Mouse (Mus musculus) forebrain, embryonic 16.5 days (tissue): ENCODE measurements around the gene Ninj1. TPM values are rescaled to one million over a fixed set of nuclear protein-coding genes. Genes with fewer than 3 reads are reported as not detected.

Experiments
- ATAC-seq: fragments of 200-750 bp; cut with Nextera tagmentation; 2 replicates; pipeline ENCODE4 v1.8.0; 2017; ENCODE audit warnings: mild to moderate bottlenecking, moderate library complexity
- H3K27ac ChIP-seq: fragments of 300-500 bp; sonication (generic); 2 replicates; pipeline ENCODE4 v1.5.1; 2014; ENCODE audit warnings: low read length, control low read depth
- H3K27me3 ChIP-seq: fragments of 300-500 bp; sonication (generic); replicated peaks from 2 replicates; pipeline ENCODE4 v1.6.1; 2014; ENCODE audit warnings: low read length; ENCODE audit not compliant: control insufficient read depth, insufficient read depth
- H3K36me3 ChIP-seq: fragments of 300-500 bp; sonication (generic); 2 replicates; pipeline ENCODE4 v1.6.1; 2014; ENCODE audit not compliant: control insufficient read depth, insufficient read depth
- H3K4me1 ChIP-seq: fragments of 300-500 bp; sonication (generic); replicated peaks from 2 replicates; pipeline ENCODE4 v1.6.1; 2014; ENCODE audit warnings: low read length; ENCODE audit not compliant: control insufficient read depth, insufficient read depth
- H3K4me2 ChIP-seq: fragments of 300-500 bp; sonication (generic); 2 replicates; pipeline ENCODE4 v1.6.1; 2014; ENCODE audit warnings: mild to moderate bottlenecking, low read length, control low read depth
- H3K4me3 ChIP-seq: fragments of 300-500 bp; sonication (generic); replicated peaks from 2 replicates; pipeline ENCODE4 v1.5.1; 2014; ENCODE audit warnings: mild to moderate bottlenecking, low read length, control low read depth
- H3K9ac ChIP-seq: fragments of 300-500 bp; sonication (generic); replicated peaks from 2 replicates; pipeline ENCODE4 v1.6.1; 2014; ENCODE audit warnings: low read depth, low read length, control low read depth
- H3K9me3 ChIP-seq: fragments of 300-500 bp; sonication (generic); 2 replicates; pipeline ENCODE4 v1.6.1; 2016; ENCODE audit warnings: low read length; ENCODE audit not compliant: control insufficient read depth
- WGBS: fragments of 180-500 bp; shearing (Covaris S2); extraction: QIAGEN DNeasy Blood & Tissue Kit; methylation state at CpG from one replicate; pipeline ENCODE4 v1.1.7; 2014; 5-methylcytosine and 5-hydroxymethylcytosine counted together
- polyA plus RNA-seq: library from polyadenylated mRNA; unstranded; fragments of >200 nt; fragmentation: Nextera tagmentation; extraction: Ambion mirVana; gene quantifications from 2 replicates; pipeline ENCODE4 v1.2.1, GENCODE M21; 2015

Gene Ninj1
- polyA plus RNA-seq, 1 experiment from 2014 or later, result 21.3 TPM

DNA sequence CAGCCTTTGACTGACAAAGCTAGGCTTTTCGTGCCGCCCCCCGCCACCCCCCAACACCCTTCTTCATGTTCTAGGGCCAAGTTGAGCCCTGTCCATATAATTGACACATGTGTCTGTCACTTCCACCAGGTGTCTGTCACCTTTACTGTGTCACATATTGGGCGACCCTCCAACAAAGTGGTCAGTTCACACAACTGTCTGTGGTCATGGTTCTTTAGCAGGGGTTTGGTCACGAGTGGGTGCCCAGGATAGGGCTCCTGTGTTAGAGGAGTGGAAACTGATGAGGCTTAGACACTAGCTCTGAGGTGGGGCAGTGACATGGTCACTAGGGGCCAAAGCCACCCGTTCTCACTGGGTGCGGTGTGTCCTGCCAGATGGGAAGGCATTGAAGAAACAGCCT, 12.6 kb downstream of the Ninj1 start:
- Histone ChIP-seq H3K4me1 (no peaks in the 10 kb centered on the region), H3K36me3 (no peaks in the 10 kb centered on the region), H3K27ac (no peak overlapping the region), H3K9ac (no peak overlapping the region), H3K27me3 (no peaks in the 10 kb centered on the region), H3K4me2 (no peak overlapping the region), H3K4me3 (no peak overlapping the region), H3K9me3 (no peaks in the 10 kb centered on the region)
- ATAC-seq, result no peak
- WGBS, result 89% methylated on average over 7 of the region's 7 CpGs

DNA sequence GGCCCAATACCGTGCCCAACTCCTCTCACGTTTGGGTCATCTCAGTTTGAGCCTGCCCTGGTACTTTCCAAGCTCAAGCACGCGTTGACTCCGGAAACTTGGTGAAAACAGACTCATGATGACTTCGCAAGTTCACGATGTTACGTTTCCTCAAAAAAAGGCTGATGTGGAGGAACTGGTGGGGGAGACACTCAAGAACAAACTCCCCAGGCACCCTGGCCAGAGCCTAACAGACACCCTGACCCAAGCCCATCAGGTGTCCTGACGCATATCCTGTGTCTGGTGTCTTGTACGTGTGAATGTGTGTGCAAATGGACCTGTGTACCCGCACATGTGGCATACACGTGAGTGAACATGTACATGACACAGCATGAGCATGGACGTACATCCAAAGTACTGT, 13.4 kb downstream of the Ninj1 start:
- H3K36me3 ChIP-seq, result no peaks in the 10 kb centered on the region

DNA sequence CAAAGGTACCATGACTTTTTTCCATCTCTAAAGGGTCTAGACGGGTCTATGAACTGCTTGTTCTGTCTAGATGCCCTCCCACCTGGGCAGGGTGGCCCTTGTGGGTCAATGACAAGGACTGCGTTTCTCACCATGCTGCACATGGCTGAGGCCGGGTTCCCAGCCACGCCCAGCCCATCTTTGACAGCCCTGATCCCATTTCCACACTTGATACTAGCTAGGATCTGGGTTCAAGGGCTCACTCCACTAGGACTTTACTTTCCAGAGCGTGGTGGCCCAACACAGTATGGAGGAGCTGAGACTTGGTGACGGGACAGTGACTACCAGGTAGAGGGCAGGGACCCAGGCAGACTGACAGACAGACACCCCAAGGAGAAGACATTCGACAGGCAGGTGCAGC, 15.3 kb downstream of the Ninj1 start:
- Histone ChIP-seq H3K4me3 (no peak overlapping the region), H3K36me3 (no peaks in the 10 kb centered on the region), H3K4me1 (0 out of 2 replicates have a peak, but pooled peaks cover 3% of the 10 kb centered on the region), H3K27ac (no peak overlapping the region), H3K27me3 (no peaks in the 10 kb centered on the region), H3K9me3 (no peaks in the 10 kb centered on the region), H3K4me2 (no peak overlapping the region), H3K9ac (no peak overlapping the region)
- no peak for ATAC-seq
- 90% methylated on average over 7 of the region's 7 CpGs for WGBS

More for the DNA sequence above, 13.4 kb downstream of the Ninj1 start:
- Histone ChIP-seq H3K4me2 (no peak overlapping the region), H3K27ac (no peak overlapping the region), H3K9me3 (no peaks in the 10 kb centered on the region), H3K9ac (no peak overlapping the region), H3K4me1 (0 out of 2 replicates have a peak, but pooled peaks cover 3% of the 10 kb centered on the region), H3K4me3 (no peak overlapping the region), H3K27me3 (no peaks in the 10 kb centered on the region)
- ATAC-seq, result no peak
- 92% methylated on average over 13 of the region's 13 CpGs for WGBS

DNA sequence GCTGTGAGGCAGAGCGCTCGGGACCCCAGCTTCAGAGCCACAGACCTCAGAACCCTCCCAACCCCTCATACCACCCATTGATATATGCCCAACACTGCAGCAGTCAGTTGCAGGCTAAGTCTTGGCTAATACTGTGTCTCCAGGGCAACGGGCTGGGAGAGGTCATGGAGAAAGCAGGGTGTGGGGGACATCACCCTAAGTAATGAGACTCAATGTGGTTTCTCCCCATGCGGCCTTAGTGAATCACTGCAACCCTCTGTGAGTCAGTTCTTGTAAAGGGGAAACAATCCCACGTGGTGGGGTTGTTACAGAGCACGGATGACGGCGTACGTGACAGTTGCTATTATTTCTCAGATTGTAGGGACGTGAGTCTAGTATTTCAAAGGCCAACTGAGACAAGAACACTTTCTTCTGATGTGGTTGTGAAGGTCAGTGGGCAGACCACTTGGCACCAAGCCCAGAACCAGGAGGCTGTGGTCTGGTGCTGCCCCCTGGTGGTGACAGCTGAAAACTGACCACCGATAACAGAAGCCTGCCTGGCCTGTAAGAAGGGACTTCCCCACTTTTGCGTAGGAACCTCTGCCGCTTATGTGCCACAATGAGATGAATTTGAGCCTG, 18.2 kb downstream of the Ninj1 start:
- Histone ChIP-seq H3K9ac (no peak overlapping the region), H3K4me2 (no peak overlapping the region), H3K27ac (no peak overlapping the region), H3K9me3 (no peaks in the 10 kb centered on the region), H3K36me3 (no peaks in the 10 kb centered on the region), H3K4me1 (0 out of 2 replicates have a peak, but pooled peaks cover 3% of the 10 kb centered on the region), H3K27me3 (no peaks in the 10 kb centered on the region), H3K4me3 (no peak overlapping the region)
- ATAC-seq, result peak; percentile 56
- 24% methylated on average over 13 of the region's 13 CpGs for WGBS

DNA sequence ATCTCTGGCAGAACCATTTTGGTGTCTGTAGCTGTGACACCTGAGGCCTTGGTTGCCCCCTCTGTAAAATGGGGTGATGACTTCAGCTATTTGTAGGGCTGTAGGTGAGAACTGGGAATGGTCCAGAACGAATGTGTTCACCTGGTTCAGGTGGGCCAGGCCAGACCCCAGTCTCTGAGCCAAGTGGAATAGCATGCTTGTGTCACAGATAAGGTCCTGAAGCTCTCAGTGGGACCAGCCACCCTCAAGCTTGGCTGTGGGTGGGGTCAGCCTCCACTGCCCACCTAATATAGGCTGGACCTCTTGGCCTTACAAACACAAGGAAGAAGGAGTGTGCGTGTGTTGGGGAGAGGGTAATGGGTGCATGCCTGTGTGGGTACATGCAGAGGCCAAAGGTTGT, 19.1 kb downstream of the Ninj1 start:
- Histone ChIP-seq H3K4me3 (no peak overlapping the region), H3K9me3 (no peaks in the 10 kb centered on the region), H3K27me3 (no peaks in the 10 kb centered on the region), H3K4me2 (no peak overlapping the region), H3K4me1 (peaks cover 4% of the 10 kb centered on the region; the same call in 1 of the 2 replicates), H3K9ac (no peak overlapping the region), H3K27ac (no peak overlapping the region), H3K36me3 (no peaks in the 10 kb centered on the region)
- ATAC-seq, result no peak
- 97% methylated on average over 2 of the region's 2 CpGs for WGBS

DNA sequence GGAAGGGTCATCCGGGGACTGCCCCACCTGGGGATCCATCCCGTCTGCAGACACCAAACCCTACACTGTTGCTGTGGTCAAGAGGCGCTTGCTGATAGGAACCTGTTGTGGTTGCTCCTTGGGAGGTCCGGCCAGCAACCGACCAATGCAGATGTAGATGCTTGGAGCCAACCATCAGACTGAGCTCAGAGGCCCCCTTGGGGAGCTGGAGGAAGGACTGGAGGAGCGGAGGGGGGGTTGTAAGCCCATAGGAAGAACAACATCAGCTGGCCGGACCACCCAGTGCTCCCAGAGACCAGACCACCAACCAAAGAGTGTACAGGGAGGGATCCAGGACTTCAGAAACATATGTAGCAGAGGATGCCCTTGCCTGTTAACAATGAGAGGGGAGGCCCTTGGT, 22.0 kb downstream of the Ninj1 start:
- ATAC-seq, result no peak
- Histone ChIP-seq H3K9ac (no peak overlapping the region), H3K4me2 (no peak overlapping the region), H3K4me1 (peaks cover 24% of the 10 kb centered on the region), H3K27ac (no peak overlapping the region), H3K27me3 (no peaks in the 10 kb centered on the region), H3K9me3 (no peaks in the 10 kb centered on the region), H3K4me3 (no peak overlapping the region), H3K36me3 (no peaks in the 10 kb centered on the region)
- 59% methylated on average over 7 of the region's 7 CpGs for WGBS

DNA sequence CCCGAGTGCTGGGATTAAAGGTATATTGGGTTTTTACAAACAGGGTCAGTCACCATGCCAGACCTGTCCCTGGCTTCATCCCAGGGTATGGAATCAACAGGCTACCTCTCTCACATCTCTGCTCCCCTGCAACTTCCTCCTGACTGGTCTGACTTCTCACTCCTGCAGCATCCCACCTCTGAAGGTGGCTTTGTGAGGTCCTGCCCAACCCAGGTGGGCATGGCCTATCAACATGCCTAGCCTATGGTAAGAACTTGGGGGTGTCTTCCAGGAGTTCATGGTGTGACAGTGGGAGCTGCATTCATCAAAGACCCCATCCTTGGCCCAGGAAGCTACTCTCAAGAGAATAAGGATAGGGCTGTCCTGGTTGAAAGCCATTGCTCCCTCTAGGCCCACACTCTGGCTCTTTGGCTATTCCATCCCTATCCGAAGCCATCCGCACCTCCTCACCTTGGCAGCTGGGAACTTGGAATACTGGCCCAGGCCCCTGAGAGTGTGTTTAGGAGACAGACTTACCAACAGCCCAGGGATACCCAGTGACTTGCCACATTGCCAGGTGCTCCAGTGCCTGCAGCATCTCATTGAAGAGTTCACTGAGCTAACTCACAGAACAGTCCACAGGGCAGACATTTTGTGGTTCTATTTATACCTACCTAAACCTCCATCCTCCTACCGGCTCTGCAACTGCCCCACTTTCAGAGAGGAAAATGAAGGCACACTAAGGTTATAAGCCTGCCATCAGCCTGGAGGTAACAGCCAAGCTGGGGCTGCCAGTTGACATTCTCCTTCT, 25.6 kb downstream of the Ninj1 start:
- no peak for ATAC-seq
- no peak overlapping the region for H3K9ac ChIP-seq
- H3K27ac ChIP-seq, result peak overlapping the region; percentile 11; the same call in 1 of the 2 replicates
- WGBS, result 78% methylated on average over 4 of the region's 4 CpGs
- H3K4me3 ChIP-seq, result no peak overlapping the region
- peaks cover 36% of the 10 kb centered on the region for H3K4me1 ChIP-seq
- no peak overlapping the region for H3K4me2 ChIP-seq
- H3K9me3 ChIP-seq, result no peaks in the 10 kb centered on the region
- H3K27me3 ChIP-seq, result no peaks in the 10 kb centered on the region
- H3K36me3 ChIP-seq, result no peaks in the 10 kb centered on the region

DNA sequence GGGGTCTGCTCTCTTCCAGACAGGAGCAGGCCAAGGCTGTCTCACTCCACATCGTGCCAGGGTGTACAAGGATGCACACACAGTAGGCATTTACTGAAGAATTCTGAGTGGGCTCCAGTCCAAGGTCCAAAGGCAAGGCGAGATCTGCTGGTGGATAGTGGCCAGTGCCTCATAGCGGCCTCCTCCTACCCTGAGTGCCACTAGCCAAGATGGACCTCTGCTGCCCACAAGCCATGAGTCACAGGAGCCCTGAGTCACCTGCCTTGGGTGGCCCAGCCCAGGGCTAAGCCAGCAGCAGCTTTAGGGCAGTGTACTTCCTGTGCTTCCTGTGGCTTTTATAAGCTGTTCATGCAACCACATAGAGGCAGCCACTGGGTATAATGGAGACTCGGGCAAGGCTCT, 26.2 kb downstream of the Ninj1 start:
- H3K27ac ChIP-seq, result peak overlapping the region; percentile 11
- 44% methylated on average over 4 of the region's 4 CpGs for WGBS

DNA sequence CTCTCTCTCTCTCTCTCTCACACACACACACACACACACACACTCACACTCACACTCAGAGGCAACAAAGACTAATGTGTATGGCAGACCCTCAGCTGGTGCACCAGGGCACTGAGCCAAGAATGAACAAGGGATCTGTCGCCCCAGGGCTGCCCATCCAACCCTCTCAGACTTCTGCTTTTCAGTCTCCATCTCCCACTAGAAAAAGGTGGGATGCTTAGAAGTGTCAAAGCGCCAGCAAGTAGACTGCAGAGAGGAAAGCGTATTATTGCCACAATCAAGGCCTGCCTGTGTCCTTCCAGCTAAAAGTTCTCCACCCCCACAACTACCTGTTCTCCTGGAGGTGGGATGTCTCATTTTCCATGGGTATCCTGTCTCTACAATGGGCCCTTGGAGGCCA, 27.2 kb downstream of the Ninj1 start:
- Histone ChIP-seq H3K27ac (no peak overlapping the region), H3K36me3 (no peaks in the 10 kb centered on the region), H3K4me1 (peaks cover 36% of the 10 kb centered on the region), H3K4me3 (no peak overlapping the region), H3K4me2 (peak overlapping the region; percentile 84), H3K9me3 (no peaks in the 10 kb centered on the region), H3K27me3 (no peaks in the 10 kb centered on the region), H3K9ac (no peak overlapping the region)
- WGBS, result 53% methylated on average over 3 of the region's 3 CpGs
- ATAC-seq, result no peak

More for the DNA sequence above, 26.2 kb downstream of the Ninj1 start:
- ATAC-seq, result peak; percentile 25; the same call in 1 of the 2 replicates
- H3K27me3 ChIP-seq, result no peaks in the 10 kb centered on the region
- peaks cover 36% of the 10 kb centered on the region for H3K4me1 ChIP-seq
- no peaks in the 10 kb centered on the region for H3K9me3 ChIP-seq
- H3K4me3 ChIP-seq, result no peak overlapping the region
- no peak overlapping the region for H3K4me2 ChIP-seq
- H3K36me3 ChIP-seq, result no peaks in the 10 kb centered on the region
- no peak overlapping the region for H3K9ac ChIP-seq
